Mouse (Mus musculus): ENCODE results near the gene Wdr54. TPM values are rescaled to one million over a fixed set of nuclear protein-coding genes. Genes with fewer than 3 reads are reported as not detected.

Gene Wdr54
- polyA plus RNA-seq, 1 experiment from 2014 or later = 11.1 TPM

GRCm38 (mm10) chr6:83184858-83185435 is 28.8 kb upstream of the Wdr54 start:
- peak; percentile 26 for DNase-seq (ENCODE audit: low spot score)
- no peak overlapping the region for H3K4me3 ChIP-seq (ENCODE audit: low read depth, low read length)
- no peak overlapping the region for H3K4me2 ChIP-seq (ENCODE audit: low read depth, low read length)
- ATAC-seq (replicated peaks; ENCODE audit: insufficient number of reproducible peaks, low FRiP score, low TSS enrichment, low read depth) = no peak
- no peak overlapping the region for H3K9ac ChIP-seq (replicated peaks; ENCODE audit: low read length)
- H3K9me3 ChIP-seq (replicated peaks; ENCODE audit: control insufficient read depth, low read length) = no peaks in the 10 kb centered on the region
- H3K36me3 ChIP-seq (replicated peaks; ENCODE audit: control insufficient read depth, insufficient read depth, low read depth, low read length) = no peaks in the 10 kb centered on the region
- peaks cover 6% of the 10 kb centered on the region; the same call in 1 of the 2 replicates for H3K4me1 ChIP-seq (ENCODE audit: control insufficient read depth, insufficient read depth, low read length)
- no peak overlapping the region for H3K27ac ChIP-seq (replicated peaks; ENCODE audit: low read depth, low read length)
- 91% methylated on average over 3 of the region's 3 CpGs for WGBS
- no peaks in the 10 kb centered on the region for H3K27me3 ChIP-seq (ENCODE audit: control insufficient read depth, insufficient read depth, low read length)

- Histone ChIP-seq H3K4me2 (ENCODE audit: low read depth, low read length) (no peak overlapping the region), H3K27me3 (ENCODE audit: control insufficient read depth, insufficient read depth, low read length) (no peaks in the 10 kb centered on the region), H3K27ac (replicated peaks; ENCODE audit: low read depth, low read length) (no peak overlapping the region), H3K4me3 (ENCODE audit: low read depth, low read length) (no peak overlapping the region), H3K36me3 (replicated peaks; ENCODE audit: control insufficient read depth, insufficient read depth, low read depth, low read length) (no peaks in the 10 kb centered on the region), H3K9ac (replicated peaks; ENCODE audit: low read length) (no peak overlapping the region), H3K4me1 (ENCODE audit: control insufficient read depth, insufficient read depth, low read length) (peaks cover 2% of the 10 kb centered on the region; the same call in 1 of the 2 replicates), H3K9me3 (replicated peaks; ENCODE audit: control insufficient read depth, low read length) (no peaks in the 10 kb centered on the region)
- 87% methylated on average over 6 of the region's 6 CpGs for WGBS
- ATAC-seq (replicated peaks; ENCODE audit: insufficient number of reproducible peaks, low FRiP score, low TSS enrichment, low read depth) (no peak), DNase-seq (ENCODE audit: low spot score) (no peak)
Observed at GRCm38 (mm10) chr6:83180605-83181004, 24.4 kb upstream of the Wdr54 start.

GRCm38 (mm10) chr6:83179390-83180117 is 23.4 kb upstream of the Wdr54 start:
- Histone ChIP-seq H3K36me3 (replicated peaks; ENCODE audit: control insufficient read depth, insufficient read depth, low read depth, low read length) (no peaks in the 10 kb centered on the region), H3K27me3 (ENCODE audit: control insufficient read depth, insufficient read depth, low read length) (no peaks in the 10 kb centered on the region), H3K9ac (replicated peaks; ENCODE audit: low read length) (peak overlapping the region; percentile 37; the same call in 1 of the 2 replicates), H3K4me3 (ENCODE audit: low read depth, low read length) (peak overlapping the region; percentile 26), H3K9me3 (replicated peaks; ENCODE audit: control insufficient read depth, low read length) (no peaks in the 10 kb centered on the region), H3K4me1 (ENCODE audit: control insufficient read depth, insufficient read depth, low read length) (no peaks in the 10 kb centered on the region; the same call in 1 of the 2 replicates), H3K4me2 (ENCODE audit: low read depth, low read length) (peak overlapping the region; percentile 46), H3K27ac (replicated peaks; ENCODE audit: low read depth, low read length) (0 out of 2 replicates have a peak overlapping the region, but pooled peaks have one; percentile 13)
- WGBS = 11% methylated on average over 12 of the region's 12 CpGs
- ATAC-seq (replicated peaks; ENCODE audit: insufficient number of reproducible peaks, low FRiP score, low TSS enrichment, low read depth) (peak; percentile 69), DNase-seq (ENCODE audit: low spot score) (peak; percentile 75)

GRCm38 (mm10) chr6:83175996-83176395 is 19.8 kb upstream of the Wdr54 start:
- H3K4me1 ChIP-seq (ENCODE audit: control insufficient read depth, insufficient read depth, low read length) = no peaks in the 10 kb centered on the region; the same call in 1 of the 2 replicates
- no peak overlapping the region for H3K27ac ChIP-seq (replicated peaks; ENCODE audit: low read depth, low read length)
- H3K27me3 ChIP-seq (ENCODE audit: control insufficient read depth, insufficient read depth, low read length) = no peaks in the 10 kb centered on the region
- no peak overlapping the region for H3K4me3 ChIP-seq (ENCODE audit: low read depth, low read length)
- H3K4me2 ChIP-seq (ENCODE audit: low read depth, low read length) = no peak overlapping the region
- ATAC-seq (replicated peaks; ENCODE audit: insufficient number of reproducible peaks, low FRiP score, low TSS enrichment, low read depth) (no peak), DNase-seq (ENCODE audit: low spot score) (no peak)
- no peaks in the 10 kb centered on the region for H3K36me3 ChIP-seq (replicated peaks; ENCODE audit: control insufficient read depth, insufficient read depth, low read depth, low read length)
- H3K9me3 ChIP-seq (replicated peaks; ENCODE audit: control insufficient read depth, low read length) = no peaks in the 10 kb centered on the region
- no peak overlapping the region for H3K9ac ChIP-seq (replicated peaks; ENCODE audit: low read length)
- WGBS = 88% methylated on average over 8 of the region's 8 CpGs

GRCm38 (mm10) chr6:83172240-83172920 is 16.2 kb upstream of the Wdr54 start:
- no peak for DNase-seq (ENCODE audit: low spot score)
- Histone ChIP-seq H3K9me3 (replicated peaks; ENCODE audit: control insufficient read depth, low read length) (no peaks in the 10 kb centered on the region), H3K9ac (replicated peaks; ENCODE audit: low read length) (no peak overlapping the region), H3K27ac (replicated peaks; ENCODE audit: low read depth, low read length) (no peak overlapping the region), H3K36me3 (replicated peaks; ENCODE audit: control insufficient read depth, insufficient read depth, low read depth, low read length) (no peaks in the 10 kb centered on the region), H3K4me3 (ENCODE audit: low read depth, low read length) (no peak overlapping the region), H3K4me1 (ENCODE audit: control insufficient read depth, insufficient read depth, low read length) (no peaks in the 10 kb centered on the region), H3K4me2 (ENCODE audit: low read depth, low read length) (no peak overlapping the region), H3K27me3 (ENCODE audit: control insufficient read depth, insufficient read depth, low read length) (no peaks in the 10 kb centered on the region)
- 67% methylated on average over 9 of the region's 9 CpGs for WGBS
- no peak for ATAC-seq (replicated peaks; ENCODE audit: insufficient number of reproducible peaks, low FRiP score, low TSS enrichment, low read depth)

- WGBS = 79% methylated on average over 5 of the region's 5 CpGs
- no peak overlapping the region for H3K27ac ChIP-seq (replicated peaks; ENCODE audit: low read depth, low read length)
- no peaks in the 10 kb centered on the region for H3K27me3 ChIP-seq (ENCODE audit: control insufficient read depth, insufficient read depth, low read length)
- no peaks in the 10 kb centered on the region for H3K4me1 ChIP-seq (ENCODE audit: control insufficient read depth, insufficient read depth, low read length)
- H3K4me3 ChIP-seq (ENCODE audit: low read depth, low read length) = no peak overlapping the region
- ATAC-seq (replicated peaks; ENCODE audit: insufficient number of reproducible peaks, low FRiP score, low TSS enrichment, low read depth) (no peak), DNase-seq (ENCODE audit: low spot score) (no peak)
- no peak overlapping the region; the same call in 1 of the 2 replicates for H3K9ac ChIP-seq (replicated peaks; ENCODE audit: low read length)
- no peak overlapping the region for H3K4me2 ChIP-seq (ENCODE audit: low read depth, low read length)
- no peaks in the 10 kb centered on the region for H3K36me3 ChIP-seq (replicated peaks; ENCODE audit: control insufficient read depth, insufficient read depth, low read depth, low read length)
- no peaks in the 10 kb centered on the region for H3K9me3 ChIP-seq (replicated peaks; ENCODE audit: control insufficient read depth, low read length)
Observed at GRCm38 (mm10) chr6:83171063-83171462, 14.9 kb upstream of the Wdr54 start.

GRCm38 (mm10) chr6:83169872-83170271 is 13.7 kb upstream of the Wdr54 start:
- no peak overlapping the region for H3K4me2 ChIP-seq (ENCODE audit: low read depth, low read length)
- ATAC-seq (replicated peaks; ENCODE audit: insufficient number of reproducible peaks, low FRiP score, low TSS enrichment, low read depth) = no peak
- WGBS = 84% methylated on average over 5 of the region's 5 CpGs

GRCm38 (mm10) chr6:83166243-83166630 is 10.0 kb upstream of the Wdr54 start:
- Histone ChIP-seq H3K36me3 (replicated peaks; ENCODE audit: control insufficient read depth, insufficient read depth, low read depth, low read length) (no peaks in the 10 kb centered on the region), H3K27ac (replicated peaks; ENCODE audit: low read depth, low read length) (no peak overlapping the region), H3K4me2 (ENCODE audit: low read depth, low read length) (peak overlapping the region; percentile 72), H3K4me1 (ENCODE audit: control insufficient read depth, insufficient read depth, low read length) (no peaks in the 10 kb centered on the region), H3K9ac (replicated peaks; ENCODE audit: low read length) (peak overlapping the region; percentile 87), H3K27me3 (ENCODE audit: control insufficient read depth, insufficient read depth, low read length) (peaks cover 11% of the 10 kb centered on the region), H3K9me3 (replicated peaks; ENCODE audit: control insufficient read depth, low read length) (no peaks in the 10 kb centered on the region), H3K4me3 (ENCODE audit: low read depth, low read length) (peak overlapping the region; percentile 85)
- WGBS = under 1% methylated on average over 12 of the region's 12 CpGs
- DNase-seq (ENCODE audit: low spot score) = peak; percentile 26
- ATAC-seq (replicated peaks; ENCODE audit: insufficient number of reproducible peaks, low FRiP score, low TSS enrichment, low read depth) = no peak

More at GRCm38 (mm10) chr6:83169872-83170271, 13.7 kb upstream of the Wdr54 start:
- Histone ChIP-seq H3K9me3 (replicated peaks; ENCODE audit: control insufficient read depth, low read length) (no peaks in the 10 kb centered on the region), H3K9ac (replicated peaks; ENCODE audit: low read length) (no peak overlapping the region), H3K36me3 (replicated peaks; ENCODE audit: control insufficient read depth, insufficient read depth, low read depth, low read length) (no peaks in the 10 kb centered on the region), H3K4me1 (ENCODE audit: control insufficient read depth, insufficient read depth, low read length) (no peaks in the 10 kb centered on the region), H3K4me3 (ENCODE audit: low read depth, low read length) (no peak overlapping the region), H3K27me3 (ENCODE audit: control insufficient read depth, insufficient read depth, low read length) (no peaks in the 10 kb centered on the region), H3K27ac (replicated peaks; ENCODE audit: low read depth, low read length) (no peak overlapping the region)
- DNase-seq (ENCODE audit: low spot score) = no peak
